Mouse (Mus musculus) embryonic fibroblast, embryonic 13.5 days (primary cell): ENCODE measurements around the gene Casz1. TPM values are rescaled to one million over a fixed set of nuclear protein-coding genes. Genes with fewer than 3 reads are reported as not detected.

Source experiments
- H3K27ac ChIP-seq: 2 replicates; pipeline ENCODE4 v1.5.1; 2012; ENCODE audit warnings: low read length, control low read depth, inconsistent platforms; ENCODE audit not compliant: insufficient read depth
- H3K4me1 ChIP-seq: 2 replicates; pipeline ENCODE4 v1.6.1; 2011; ENCODE audit warnings: low read length; ENCODE audit not compliant: control insufficient read depth, insufficient read depth
- H3K4me3 ChIP-seq: 2 replicates; pipeline ENCODE4 v1.5.1; 2011; ENCODE audit warnings: mild to moderate bottlenecking, control low read depth, low read length; ENCODE audit not compliant: insufficient read depth
- CTCF ChIP-seq: IDR thresholded peaks from 2 replicates; pipeline ENCODE4 v1.5.1; 2011; ENCODE audit warnings: mild to moderate bottlenecking, control low read depth, low read length, moderate library complexity, borderline replicate concordance; ENCODE audit not compliant: insufficient read depth
- POLR2A ChIP-seq: IDR thresholded peaks from 2 replicates; pipeline ENCODE4 v1.6.1; 2011; ENCODE audit warnings: low read depth, mild to moderate bottlenecking, control low read depth, low read length, moderate library complexity
- polyA plus RNA-seq: library from polyadenylated mRNA; stranded (reverse); fragments of >200 nt; gene quantifications from 2 replicates; pipeline ENCODE4 v1.2.4, GENCODE M21; 2011; ENCODE audit warnings: low read depth; ENCODE audit not compliant: missing spikeins, insufficient read length

Casz1 gene
- polyA plus RNA-seq, 1 experiment, result not detected

- Histone ChIP-seq H3K4me1 (no peaks in the 10 kb centered on the region), H3K27ac (no peak overlapping the region), H3K4me3 (no peak overlapping the region)
- TF ChIP-seq POLR2A, result no peak
- TF ChIP-seq CTCF, result no peak
Observed at GRCm38 (mm10) chr4:148912826-148913590, 108.8 kb downstream of the Casz1 start.

GRCm38 (mm10) chr4:148914863-148915622 lies 110.8 kb downstream of the Casz1 start:
- no peak overlapping the region for H3K27ac ChIP-seq
- TF ChIP-seq POLR2A (no peak), CTCF (no peak)
- H3K4me3 ChIP-seq, result no peak overlapping the region
- no peaks in the 10 kb centered on the region for H3K4me1 ChIP-seq

- H3K4me1 ChIP-seq, result no peaks in the 10 kb centered on the region
- H3K27ac ChIP-seq, result no peak overlapping the region
- no peak overlapping the region for H3K4me3 ChIP-seq
- TF ChIP-seq CTCF, result no peak
- no peak for TF ChIP-seq POLR2A
Observed at GRCm38 (mm10) chr4:148915849-148916248, 111.6 kb downstream of the Casz1 start.

DNA sequence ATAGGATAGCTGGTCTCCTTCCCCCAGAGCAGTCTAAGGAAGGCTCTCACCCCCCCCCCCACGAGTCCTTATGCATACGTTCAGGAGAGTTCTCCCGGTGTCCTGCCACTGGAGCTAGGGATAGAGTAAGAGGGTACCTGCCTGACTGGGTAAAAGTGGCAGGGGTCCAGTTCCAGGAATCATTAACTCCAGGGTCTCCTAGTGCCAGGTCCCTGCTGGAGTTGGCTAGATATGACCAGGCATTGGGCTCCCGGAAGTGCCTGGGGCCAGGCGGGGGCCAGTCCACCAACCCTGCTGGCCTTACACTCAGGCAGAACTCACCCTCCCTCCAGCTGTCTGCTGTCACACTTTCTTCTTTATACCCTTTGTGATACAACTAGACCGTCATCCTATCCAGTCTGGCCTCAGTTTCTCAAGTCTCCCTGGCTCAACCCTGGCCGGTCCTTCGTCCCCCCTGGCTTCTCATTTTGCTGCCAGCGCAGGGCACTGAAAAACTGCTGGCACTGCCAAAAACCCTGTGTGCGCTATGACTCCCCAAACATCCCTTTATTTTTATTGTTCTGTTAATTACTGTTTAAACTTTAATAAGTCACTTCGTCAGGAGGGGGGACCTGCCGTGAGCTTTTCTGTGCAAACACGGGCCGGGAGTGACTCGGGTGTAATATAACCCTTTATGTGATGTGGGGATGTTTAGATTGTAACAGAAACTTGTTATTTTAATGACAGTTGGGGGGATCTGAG lies 114.6 kb downstream of the Casz1 start:
- Histone ChIP-seq H3K4me1 (no peaks in the 10 kb centered on the region), H3K4me3 (no peak overlapping the region), H3K27ac (no peak overlapping the region)
- no peak for TF ChIP-seq POLR2A
- no peak for TF ChIP-seq CTCF

DNA sequence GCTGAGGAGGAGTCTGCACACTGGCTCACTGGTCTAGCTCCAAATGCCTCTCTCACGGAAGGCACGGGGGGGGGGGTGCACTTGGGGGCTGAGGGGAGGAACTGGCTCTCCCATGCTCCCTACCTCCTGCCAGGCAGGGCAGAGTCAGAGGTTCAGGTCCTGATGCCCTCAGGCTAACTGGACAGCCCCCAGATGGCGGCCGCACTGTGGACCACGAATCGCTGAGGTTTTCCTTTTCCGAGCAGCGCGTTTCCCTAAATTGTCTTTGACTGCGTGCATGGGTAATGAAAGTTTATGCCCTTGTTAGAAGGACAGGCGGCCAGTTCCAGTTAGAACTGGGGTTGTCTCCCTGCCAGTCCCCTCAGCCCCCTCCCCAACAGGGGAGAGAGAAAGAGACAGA lies 116.4 kb downstream of the Casz1 start:
- TF ChIP-seq CTCF (no peak), POLR2A (no peak)
- Histone ChIP-seq H3K4me3 (no peak overlapping the region), H3K27ac (no peak overlapping the region), H3K4me1 (no peaks in the 10 kb centered on the region)

DNA sequence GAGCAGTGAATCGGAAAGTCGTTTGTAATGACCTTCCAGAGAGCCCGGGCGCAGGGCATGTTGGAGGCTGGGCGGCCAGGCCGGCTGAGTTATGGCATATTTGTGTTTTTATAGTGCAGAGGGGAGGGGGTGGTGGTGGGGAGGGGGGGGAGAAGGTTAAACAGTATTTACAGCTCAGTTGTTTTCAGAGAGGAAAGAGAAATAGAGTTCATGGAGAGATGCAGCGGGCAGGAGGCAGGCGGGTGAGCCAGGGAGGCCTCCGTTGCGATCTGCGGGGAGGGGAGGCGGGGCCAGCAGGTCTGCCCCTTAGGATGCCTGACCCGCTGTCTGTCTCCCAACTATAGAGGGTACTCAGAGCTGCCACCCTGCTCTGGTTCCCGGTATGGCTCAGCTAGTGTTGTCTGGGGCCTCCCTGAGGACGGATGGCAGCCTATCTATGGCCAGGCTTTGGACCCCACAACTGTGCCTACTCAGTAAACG lies 118.0 kb downstream of the Casz1 start:
- Histone ChIP-seq H3K4me1 (no peaks in the 10 kb centered on the region), H3K27ac (no peak overlapping the region), H3K4me3 (no peak overlapping the region)
- TF ChIP-seq POLR2A (no peak), CTCF (no peak)

GRCm38 (mm10) chr4:148923414-148923813 lies 119.2 kb downstream of the Casz1 start:
- H3K27ac ChIP-seq, result no peak overlapping the region
- H3K4me1 ChIP-seq, result no peaks in the 10 kb centered on the region
- no peak overlapping the region for H3K4me3 ChIP-seq
- TF ChIP-seq POLR2A, result no peak
- TF ChIP-seq CTCF, result no peak

GRCm38 (mm10) chr4:148923976-148924375 lies 119.7 kb downstream of the Casz1 start:
- H3K27ac ChIP-seq, result no peak overlapping the region
- H3K4me3 ChIP-seq, result no peak overlapping the region
- TF ChIP-seq CTCF (no peak), POLR2A (no peak)
- H3K4me1 ChIP-seq, result no peaks in the 10 kb centered on the region

GRCm38 (mm10) chr4:148925589-148926359 lies 121.5 kb downstream of the Casz1 start:
- no peak overlapping the region for H3K4me3 ChIP-seq
- H3K27ac ChIP-seq, result no peak overlapping the region
- H3K4me1 ChIP-seq, result no peaks in the 10 kb centered on the region
- no peak for TF ChIP-seq POLR2A
- no peak for TF ChIP-seq CTCF
